Mouse (Mus musculus): ENCODE results near the gene Wdr54. TPM values are rescaled to one million over a fixed set of nuclear protein-coding genes. Genes with fewer than 3 reads are reported as not detected.

Gene Wdr54
- polyA plus RNA-seq, 1 experiment from 2014 or later = 19.3 TPM

DNA sequence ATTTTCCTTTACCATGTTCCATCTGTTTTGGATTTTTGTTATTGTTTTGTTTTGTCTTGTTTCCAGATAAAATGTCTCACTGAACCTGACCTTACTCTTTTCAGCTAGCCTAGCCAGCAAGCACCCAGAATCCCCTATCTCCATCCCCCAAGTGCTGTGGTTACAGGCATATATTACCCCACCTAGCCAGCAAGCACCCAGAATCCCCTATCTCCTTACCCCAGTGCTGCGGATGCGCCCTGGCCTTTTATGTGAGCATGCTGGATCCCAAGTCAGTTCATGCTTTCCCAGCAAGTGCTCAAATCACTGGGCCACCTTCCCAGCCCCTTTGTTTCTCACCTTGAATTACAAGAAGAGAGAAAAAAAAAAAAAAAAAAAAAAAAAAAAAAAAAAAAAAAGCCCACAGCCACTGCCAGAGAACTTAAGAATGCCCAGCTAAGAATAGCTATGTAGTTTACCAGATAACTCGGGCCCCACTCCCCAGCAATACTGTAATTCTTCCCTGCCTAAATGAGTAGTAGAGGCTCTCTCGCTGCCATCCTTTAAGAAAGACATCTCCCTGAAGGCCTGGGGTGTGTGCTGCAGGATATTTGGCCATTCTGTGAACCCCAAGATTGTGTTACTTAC, 44.6 kb downstream of the Wdr54 start:
- Histone ChIP-seq H3K9ac (no peak overlapping the region), H3K4me3 (no peak overlapping the region), H3K4me2 (no peak overlapping the region), H3K36me3 (peaks cover 2% of the 10 kb centered on the region; the same call in 1 of the 2 replicates), H3K27ac (replicated peaks) (no peak overlapping the region), H3K4me1 (replicated peaks) (peaks cover 43% of the 10 kb centered on the region), H3K27me3 (no peaks in the 10 kb centered on the region), H3K9me3 (no peaks in the 10 kb centered on the region)
- no peak for ATAC-seq (ENCODE audit: low FRiP score, low read depth)
- 88% methylated on average over 4 of the region's 4 CpGs for WGBS

DNA sequence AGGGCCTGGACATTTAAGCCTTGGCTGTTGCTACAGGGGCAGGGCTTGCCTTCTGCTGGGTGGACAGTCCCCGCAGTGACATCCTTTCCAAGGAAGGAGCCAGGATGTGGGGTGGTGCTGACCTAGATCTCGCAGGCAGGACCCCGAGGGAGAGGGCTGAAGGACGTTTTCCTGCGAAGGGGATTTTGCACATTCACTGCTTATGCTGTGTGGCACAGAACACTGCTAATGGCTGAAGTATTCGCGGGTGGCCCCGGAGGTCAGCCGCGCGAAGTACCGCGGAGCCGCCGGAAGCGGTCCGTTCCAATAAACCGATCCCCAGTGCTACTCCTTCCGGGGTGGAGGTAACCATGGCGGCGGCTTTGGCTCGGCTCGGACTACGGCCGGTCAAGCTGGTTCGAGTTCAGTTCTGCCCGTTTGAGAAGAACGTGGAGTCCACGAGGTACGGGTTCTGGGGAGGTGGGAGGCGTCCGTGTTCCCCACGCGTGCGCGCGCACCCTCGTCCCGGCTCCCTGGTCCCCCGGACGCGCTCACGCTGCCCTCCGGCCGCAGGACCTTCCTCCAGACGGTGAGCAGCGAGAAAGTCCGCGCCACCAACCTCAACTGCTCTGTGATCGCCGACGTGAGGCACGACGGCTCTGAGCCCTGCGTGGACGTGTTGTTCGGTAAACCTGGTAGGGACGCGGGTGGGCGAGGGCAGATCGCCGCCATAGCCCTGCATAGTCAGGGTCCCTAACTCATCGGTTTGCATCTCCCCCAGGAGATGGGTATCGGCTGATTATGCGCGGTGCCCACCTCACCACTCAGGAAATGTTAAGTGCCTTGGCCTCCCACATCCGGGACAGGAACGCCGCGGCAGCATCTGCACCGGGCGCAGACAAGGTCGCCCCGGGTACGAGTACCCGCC, 47.2 kb downstream of the Wdr54 start, which contains the start of gene Mrpl53:
Mrpl53 (plus strand) TSS at position 279 of the 907 bp plus-strand sequence.
- Histone ChIP-seq H3K36me3 (peaks cover 2% of the 10 kb centered on the region; the same call in 1 of the 2 replicates), H3K9me3 (no peaks in the 10 kb centered on the region), H3K4me1 (replicated peaks) (peaks cover 27% of the 10 kb centered on the region), H3K27ac (replicated peaks) (peak within 1 kb of the TSS; percentile 86), H3K9ac (peak within 1 kb of the TSS; percentile 83), H3K4me3 (peak within 1 kb of the TSS; percentile 81), H3K4me2 (peak within 1 kb of the TSS; percentile 94), H3K27me3 (no peaks in the 10 kb centered on the region)
- peak; percentile 92 for ATAC-seq (ENCODE audit: low FRiP score, low read depth)
- under 1% methylated on average over 76 of the region's 76 CpGs for WGBS

DNA sequence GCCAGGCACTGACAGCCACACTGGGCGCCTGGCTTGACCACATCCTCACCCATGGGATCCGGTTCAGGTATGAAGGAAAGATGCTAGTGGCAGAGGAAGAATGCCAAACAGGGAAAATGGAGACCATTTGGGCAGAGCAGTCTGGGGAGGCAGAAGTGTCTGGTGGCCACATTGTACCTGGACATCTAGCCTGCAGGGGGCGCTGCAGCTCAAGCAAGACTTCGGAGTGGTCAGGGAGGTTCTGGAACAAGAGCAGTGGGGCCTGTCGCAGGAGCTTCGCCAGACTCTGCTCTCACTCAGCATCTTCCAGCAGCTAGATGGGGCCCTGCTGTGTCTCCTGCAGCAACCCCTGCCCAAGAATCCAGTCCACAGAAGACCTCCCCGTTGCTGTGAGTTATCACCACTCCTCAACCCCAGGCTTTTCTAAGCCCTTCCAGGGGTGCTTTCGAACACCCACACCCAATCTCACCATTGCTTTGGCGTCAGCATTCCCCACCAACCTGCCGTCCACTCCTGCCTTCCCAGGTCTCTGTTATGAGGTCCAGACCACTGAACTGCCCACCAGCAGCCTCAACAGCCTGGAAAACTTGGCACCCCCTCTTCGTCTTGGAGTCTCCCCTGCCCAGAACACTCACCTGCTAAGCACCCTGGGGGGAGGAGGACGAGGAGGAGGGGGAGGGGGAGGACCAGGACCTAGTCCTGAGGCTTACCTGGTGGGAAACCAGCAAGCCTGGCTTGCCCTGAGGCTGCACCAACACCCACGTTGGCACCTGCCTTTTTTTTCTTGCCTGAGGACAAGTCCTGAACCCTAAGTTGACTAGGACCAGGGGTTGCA, 48.4 kb downstream of the Wdr54 start:
- H3K4me2 ChIP-seq = peak overlapping the region; percentile 94
- ATAC-seq (ENCODE audit: low FRiP score, low read depth) = 0 out of 2 replicates have a peak, but pooled peaks have one; percentile 7
- no peaks in the 10 kb centered on the region for H3K27me3 ChIP-seq
- peak overlapping the region; percentile 83 for H3K9ac ChIP-seq
- peak overlapping the region; percentile 86; the same call in 1 of the 2 replicates for H3K27ac ChIP-seq (replicated peaks)
- 34% methylated on average over 13 of the region's 13 CpGs for WGBS
- H3K4me1 ChIP-seq (replicated peaks) = peaks cover 36% of the 10 kb centered on the region
- H3K4me3 ChIP-seq = peak overlapping the region; percentile 81
- peaks cover 2% of the 10 kb centered on the region; the same call in 1 of the 2 replicates for H3K36me3 ChIP-seq
- no peaks in the 10 kb centered on the region for H3K9me3 ChIP-seq

DNA sequence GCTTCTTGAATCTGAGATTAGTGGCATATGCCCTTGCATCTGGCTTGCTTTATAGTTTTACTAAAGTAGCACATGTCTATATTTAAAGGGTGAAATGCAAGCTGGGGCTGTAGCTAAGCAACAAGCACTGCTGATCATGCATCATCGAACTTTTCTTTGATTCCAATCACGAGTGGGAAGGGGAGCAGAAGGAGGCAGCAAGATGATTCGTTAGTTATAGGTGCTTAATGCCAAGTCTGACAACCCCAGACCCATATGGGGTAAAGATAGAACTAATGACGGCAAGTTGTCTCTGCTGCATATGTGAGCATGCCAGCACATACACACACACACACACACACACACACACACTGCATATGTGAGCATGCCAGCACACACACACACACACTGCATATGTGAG, 52.0 kb downstream of the Wdr54 start:
- no peaks in the 10 kb centered on the region for H3K9me3 ChIP-seq
- H3K27me3 ChIP-seq = no peaks in the 10 kb centered on the region
- H3K36me3 ChIP-seq = peaks cover 2% of the 10 kb centered on the region; the same call in 1 of the 2 replicates
- H3K4me1 ChIP-seq (replicated peaks) = peaks cover 35% of the 10 kb centered on the region
- H3K27ac ChIP-seq (replicated peaks) = no peak overlapping the region
- no peak overlapping the region for H3K4me2 ChIP-seq
- ATAC-seq (ENCODE audit: low FRiP score, low read depth) = no peak
- WGBS = 60% methylated on average over 4 of the region's 4 CpGs
- H3K4me3 ChIP-seq = no peak overlapping the region
- H3K9ac ChIP-seq = no peak overlapping the region

DNA sequence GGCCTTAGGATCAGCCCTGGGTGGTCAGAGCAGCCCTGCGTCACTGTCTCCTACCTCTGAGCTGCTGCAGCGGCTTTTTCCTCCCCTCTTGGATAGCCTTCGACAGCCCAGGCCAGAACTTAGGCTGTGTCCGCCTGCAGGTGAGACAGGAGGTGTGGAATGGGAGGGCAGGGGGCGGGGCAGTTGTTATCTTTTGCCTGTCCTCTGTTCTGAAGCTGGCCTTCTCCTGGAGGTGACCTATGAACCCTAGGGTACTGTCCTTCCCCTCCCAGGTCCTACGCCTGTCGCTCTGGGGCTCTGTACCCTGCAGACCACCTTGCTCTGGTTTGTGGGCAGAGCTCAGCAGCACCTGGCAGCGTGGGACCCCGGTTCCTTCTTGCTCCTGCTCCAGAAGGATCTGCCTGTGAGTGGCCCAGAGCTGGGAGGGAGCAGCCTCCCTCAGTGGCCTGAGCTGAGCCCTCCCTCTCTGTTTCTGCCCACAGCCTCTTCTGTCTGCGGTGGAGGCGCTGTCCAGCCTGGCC, 53.0 kb downstream of the Wdr54 start:
- H3K4me2 ChIP-seq = peak overlapping the region; percentile 95
- 49% methylated on average over 11 of the region's 11 CpGs for WGBS
- peak overlapping the region; percentile 80 for H3K9ac ChIP-seq
- ATAC-seq (ENCODE audit: low FRiP score, low read depth) = no peak
- H3K27me3 ChIP-seq = peaks cover 1% of the 10 kb centered on the region; the same call in 1 of the 2 replicates
- no peak overlapping the region for H3K27ac ChIP-seq (replicated peaks)
- H3K4me3 ChIP-seq = peak overlapping the region; percentile 62
- H3K4me1 ChIP-seq (replicated peaks) = peaks cover 30% of the 10 kb centered on the region
- H3K9me3 ChIP-seq = no peaks in the 10 kb centered on the region
- H3K36me3 ChIP-seq = peaks cover 2% of the 10 kb centered on the region; the same call in 1 of the 2 replicates

DNA sequence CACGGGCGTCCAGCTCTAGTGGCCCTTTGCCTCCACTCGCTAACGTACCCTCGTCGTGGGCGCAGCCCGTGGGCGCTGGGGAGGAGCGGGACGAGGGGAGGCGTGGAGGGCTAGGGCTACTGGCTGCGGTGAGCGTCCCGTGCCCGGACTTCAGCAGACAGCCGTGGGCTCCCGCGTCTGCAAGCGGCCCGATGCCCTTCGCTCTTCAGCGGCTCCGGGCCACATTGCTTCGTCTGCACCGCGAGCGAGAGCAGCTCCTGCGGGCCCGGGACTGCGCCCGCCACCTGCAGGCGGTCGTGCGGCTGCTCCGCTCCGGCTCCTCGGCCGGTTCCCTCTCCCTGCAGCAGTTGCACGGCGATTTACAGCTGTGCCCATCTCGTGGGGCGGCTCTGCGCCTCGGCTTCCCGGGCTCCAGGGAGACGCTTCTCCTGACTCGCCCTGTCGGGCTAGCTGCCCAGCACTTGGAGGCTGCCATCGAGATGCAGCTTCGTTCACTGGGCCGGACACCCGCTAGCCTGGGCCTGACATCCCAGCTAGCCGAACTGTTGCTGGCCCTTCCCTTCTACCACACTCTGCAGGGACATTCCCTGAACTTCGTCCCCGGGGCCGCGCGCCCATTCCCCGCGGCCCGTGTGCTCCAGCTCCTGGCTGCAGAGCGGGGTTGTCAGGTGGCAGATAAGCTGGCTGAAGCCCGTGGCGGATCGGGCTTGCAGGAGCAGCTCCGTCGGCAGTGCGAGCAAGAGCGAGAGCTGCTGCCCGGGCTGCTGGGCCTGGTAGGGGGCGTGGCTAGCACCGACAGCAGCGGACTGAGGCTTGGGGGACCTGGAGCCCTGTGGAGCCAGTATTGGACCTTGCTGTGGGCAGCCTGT, 54.3 kb downstream of the Wdr54 start:
- Histone ChIP-seq H3K4me2 (peak overlapping the region; percentile 95), H3K9me3 (no peaks in the 10 kb centered on the region), H3K4me1 (replicated peaks) (peaks cover 21% of the 10 kb centered on the region), H3K4me3 (peak overlapping the region; percentile 62), H3K36me3 (no peaks in the 10 kb centered on the region), H3K27me3 (peaks cover 4% of the 10 kb centered on the region; the same call in 1 of the 2 replicates), H3K9ac (peak overlapping the region; percentile 80), H3K27ac (replicated peaks) (peak overlapping the region; percentile 86)
- ATAC-seq (ENCODE audit: low FRiP score, low read depth) = peak; percentile 73
- under 1% methylated on average over 71 of the region's 74 CpGs for WGBS

DNA sequence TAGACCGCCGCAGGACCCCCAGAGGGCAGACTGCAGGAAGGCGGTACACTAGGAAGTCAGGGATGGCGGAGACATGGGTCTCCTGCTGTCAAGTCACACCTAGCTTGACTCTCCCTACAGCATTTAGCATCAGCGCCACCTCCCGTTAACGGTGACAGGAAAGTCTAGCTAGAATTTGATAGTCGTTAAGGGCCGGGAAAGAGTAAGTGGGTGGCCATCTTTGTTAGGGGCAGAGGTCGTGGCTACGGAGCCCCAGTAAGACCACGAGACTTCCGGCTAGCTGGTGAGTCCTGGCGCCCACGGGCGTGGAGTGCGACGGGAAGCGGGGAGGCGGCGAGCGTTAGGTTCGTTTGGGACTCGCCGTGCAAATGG, 54.9 kb downstream of the Wdr54 start, which contains the start of the genes Ccdc142 and Gm42688:
Ccdc142 (plus strand) TSS at position 286 of the 372 bp plus-strand sequence.
Gm42688 (plus strand) TSS at position 302 of the 372 bp plus-strand sequence.
- peak within 1 kb of the TSS; percentile 95 for H3K4me2 ChIP-seq
- peak; percentile 91 for ATAC-seq (ENCODE audit: low FRiP score, low read depth)
- under 1% methylated on average over 25 of the region's 25 CpGs for WGBS

More for the DNA sequence above, 54.9 kb downstream of the Wdr54 start, which contains the start of the genes Ccdc142 and Gm42688:
- Histone ChIP-seq H3K9ac (peak within 1 kb of the TSS; percentile 80), H3K4me3 (peak within 1 kb of the TSS; percentile 62), H3K27ac (replicated peaks) (peak within 1 kb of the TSS; percentile 86), H3K9me3 (no peaks in the 10 kb centered on the region), H3K36me3 (no peaks in the 10 kb centered on the region), H3K27me3 (peaks cover 4% of the 10 kb centered on the region; the same call in 1 of the 2 replicates), H3K4me1 (replicated peaks) (peaks cover 21% of the 10 kb centered on the region)

Other genes with a start within 250 kb of the Wdr54 start
- 22.5 and 22.7 TPM in 2 replicates for gene Sema4f, start 216.6 kb downstream of the Wdr54 start, polyA plus RNA-seq (2015; fragmentation: Nextera tagmentation; extraction: Ambion mirVana)
- gene M1ap, start 209.5 kb downstream of the Wdr54 start, polyA plus RNA-seq (2015; fragmentation: Nextera tagmentation; extraction: Ambion mirVana) = 0.61 TPM in 1 of 2 replicates, not detected in the other
- 1.7 and 2.6 TPM in 2 replicates for gene Dok1, start 122.9 kb downstream of the Wdr54 start, polyA plus RNA-seq (2015; fragmentation: Nextera tagmentation; extraction: Ambion mirVana)
- 6.6 and 6.7 TPM in 2 replicates for gene Loxl3, start 122.2 kb downstream of the Wdr54 start, polyA plus RNA-seq (2015; fragmentation: Nextera tagmentation; extraction: Ambion mirVana)
- gene Aup1, start 101.9 kb downstream of the Wdr54 start, polyA plus RNA-seq (2015; fragmentation: Nextera tagmentation; extraction: Ambion mirVana) = 168 and 186 TPM in 2 replicates
- 78.3 and 79.8 TPM in 2 replicates for gene Htra2, start 101.1 kb downstream of the Wdr54 start, polyA plus RNA-seq (2015; fragmentation: Nextera tagmentation; extraction: Ambion mirVana)
- gene Dqx1, start 98.6 kb downstream of the Wdr54 start, polyA plus RNA-seq (2015; fragmentation: Nextera tagmentation; extraction: Ambion mirVana) = 0.62 and 0.75 TPM in 2 replicates
- gene Tlx2, start 86.1 kb downstream of the Wdr54 start, polyA plus RNA-seq (2015; fragmentation: Nextera tagmentation; extraction: Ambion mirVana) = 1.2 TPM in 1 of 2 replicates, not detected in the other
- 45.8 and 45.9 TPM in 2 replicates for gene Pcgf1, start 78.5 kb downstream of the Wdr54 start, polyA plus RNA-seq (2015; fragmentation: Nextera tagmentation; extraction: Ambion mirVana)
- gene Lbx2, start 70.0 kb downstream of the Wdr54 start, polyA plus RNA-seq (2015; fragmentation: Nextera tagmentation; extraction: Ambion mirVana) = not detected in 2 replicates
- 5.9 and 6.8 TPM in 2 replicates for gene Ccdc142, start 54.8 kb downstream of the Wdr54 start, polyA plus RNA-seq (2015; fragmentation: Nextera tagmentation; extraction: Ambion mirVana)
- gene Gm42688, start 54.8 kb downstream of the Wdr54 start, polyA plus RNA-seq (2015; fragmentation: Nextera tagmentation; extraction: Ambion mirVana) = 5.5 and 6.0 TPM in 2 replicates
- gene Mrpl53, start 47.4 kb downstream of the Wdr54 start, polyA plus RNA-seq (2015; fragmentation: Nextera tagmentation; extraction: Ambion mirVana) = 113 and 124 TPM in 2 replicates
- 22.8 and 27.2 TPM in 2 replicates for gene Mogs, start 40.9 kb downstream of the Wdr54 start, polyA plus RNA-seq (2015; fragmentation: Nextera tagmentation; extraction: Ambion mirVana)
- gene Wbp1, start 34.8 kb downstream of the Wdr54 start, polyA plus RNA-seq (2015; fragmentation: Nextera tagmentation; extraction: Ambion mirVana) = 155 and 161 TPM in 2 replicates
- 13.8 and 16.3 TPM in 2 replicates for gene Ino80b, start 31.0 kb downstream of the Wdr54 start, polyA plus RNA-seq (2015; fragmentation: Nextera tagmentation; extraction: Ambion mirVana)
- 14.9 and 17.8 TPM in 2 replicates for gene Rtkn, start 20.9 kb downstream of the Wdr54 start, polyA plus RNA-seq (2015; fragmentation: Nextera tagmentation; extraction: Ambion mirVana)
- 9.7 and 9.8 TPM in 2 replicates for gene 1700003E16Rik, start within 50 bp of the Wdr54 start, polyA plus RNA-seq (2015; fragmentation: Nextera tagmentation; extraction: Ambion mirVana)
- 148 and 160 TPM in 2 replicates for gene Dctn1, start 9.5 kb upstream of the Wdr54 start, polyA plus RNA-seq (2015; fragmentation: Nextera tagmentation; extraction: Ambion mirVana)
- gene Slc4a5, start 63.4 kb upstream of the Wdr54 start, polyA plus RNA-seq (2015; fragmentation: Nextera tagmentation; extraction: Ambion mirVana) = 2.2 and 2.8 TPM in 2 replicates
- gene Mthfd2, start 169.5 kb upstream of the Wdr54 start, polyA plus RNA-seq (2015; fragmentation: Nextera tagmentation; extraction: Ambion mirVana) = 28.9 and 32.8 TPM in 2 replicates
- gene Mob1a, start 169.6 kb upstream of the Wdr54 start, polyA plus RNA-seq (2015; fragmentation: Nextera tagmentation; extraction: Ambion mirVana) = 22.9 and 24.6 TPM in 2 replicates
- 60.3 and 67.6 TPM in 2 replicates for gene Bola3, start 192.8 kb upstream of the Wdr54 start, polyA plus RNA-seq (2015; fragmentation: Nextera tagmentation; extraction: Ambion mirVana)